Mouse (Mus musculus) C2C12 (cell line): ENCODE results near the gene Pygl.

Experiments
- CTCF ChIP-seq: IDR thresholded peaks from one replicate; pipeline ENCODE4 v1.5.1; 2011; ENCODE audit not compliant: control insufficient read depth, insufficient read depth, insufficient read length
- MYOD1 ChIP-seq: IDR thresholded peaks from one replicate; pipeline ENCODE4 v1.6.1; 2011; ENCODE audit warnings: low read depth; ENCODE audit not compliant: control insufficient read depth, insufficient read length
- MYOG ChIP-seq: IDR thresholded peaks from one replicate; pipeline ENCODE4 v1.6.1; 2011; ENCODE audit not compliant: control insufficient read depth, insufficient read length; ENCODE audit errors: extremely low read depth
- USF1 ChIP-seq: IDR thresholded peaks from one replicate; pipeline ENCODE4 v1.6.1; 2011; ENCODE audit warnings: low read depth, mild to moderate bottlenecking, control low read depth, moderate library complexity

DNA sequence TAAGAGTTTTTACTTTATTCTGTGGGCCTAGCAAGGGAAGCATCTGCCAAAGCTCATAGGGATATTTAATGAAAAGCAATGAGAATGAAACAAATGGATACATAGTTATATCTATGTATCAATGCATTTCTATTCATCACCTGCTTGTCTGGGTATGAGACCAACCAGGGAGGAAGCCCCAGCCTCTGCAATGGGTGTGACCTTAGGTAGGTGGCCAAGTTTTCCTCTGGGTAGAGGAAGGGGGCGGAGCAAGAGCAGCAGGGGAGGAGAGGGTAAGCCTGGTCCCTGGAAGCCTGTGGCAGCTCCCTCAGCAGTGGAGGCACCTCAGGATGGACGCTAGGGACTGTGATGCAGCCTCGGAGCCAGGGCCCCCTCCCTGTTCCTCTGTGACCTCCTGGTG, 77.4 kb downstream of the Pygl start, which contains the start of gene Abhd12b:
- TF ChIP-seq MYOG: no peak
- TF ChIP-seq CTCF: no peak
- TF ChIP-seq MYOD1: no peak
- no peak for TF ChIP-seq USF1
